Mouse (Mus musculus): ENCODE results near the gene Vstm5.

GRCm38 (mm10) chr9:15206631-15207030 lies 32.2 kb upstream of the Vstm5 start:
- TF ChIP-seq CTCF (IDR thresholded peaks at IDR 0.05; ENCODE audit: low read depth) (no peak), EP300 (IDR thresholded peaks at IDR 0.05; ENCODE audit: low read depth) (no peak)
